Mouse (Mus musculus) cerebellum, adult 2 months (tissue): ENCODE results near the gene Smpd3.

Experiments
- CTCF ChIP-seq: fragments of 200-500 bp; IDR thresholded peaks from 2 replicates; pipeline ENCODE4 v1.5.1; 2011; ENCODE audit warnings: low read depth, mild to moderate bottlenecking, control low read depth, low read length, moderate library complexity, borderline replicate concordance; ENCODE audit not compliant: insufficient read depth
- POLR2A ChIP-seq: fragments of 200-500 bp; IDR thresholded peaks from 2 replicates; pipeline ENCODE4 v1.6.1; 2011; ENCODE audit warnings: low read length, control low read depth, borderline replicate concordance; ENCODE audit not compliant: insufficient read depth

DNA sequence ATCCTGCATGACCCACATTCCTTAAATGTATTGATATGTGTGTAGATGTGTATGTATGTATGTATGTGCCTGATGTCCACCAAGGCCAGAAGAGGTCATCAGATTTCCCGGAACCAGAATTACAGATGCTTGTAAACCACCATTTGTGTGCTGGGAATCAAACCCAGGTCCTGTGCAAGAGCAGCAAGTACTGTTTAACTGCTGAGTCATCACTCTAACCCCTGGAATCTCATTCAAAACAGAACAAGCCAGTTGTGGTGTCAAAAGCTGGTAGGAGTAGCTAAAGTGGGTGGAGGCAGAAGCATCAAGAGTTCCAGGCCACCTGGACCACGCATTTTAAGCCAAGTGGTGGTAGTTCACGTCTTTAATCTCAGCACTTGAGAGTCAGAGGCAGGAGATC, 123.8 kb downstream of the Smpd3 start:
- no peak for TF ChIP-seq CTCF
- TF ChIP-seq POLR2A, result no peak
